Mouse (Mus musculus): ENCODE results near the gene Gm1043.

The Gm1043 gene

DNA sequence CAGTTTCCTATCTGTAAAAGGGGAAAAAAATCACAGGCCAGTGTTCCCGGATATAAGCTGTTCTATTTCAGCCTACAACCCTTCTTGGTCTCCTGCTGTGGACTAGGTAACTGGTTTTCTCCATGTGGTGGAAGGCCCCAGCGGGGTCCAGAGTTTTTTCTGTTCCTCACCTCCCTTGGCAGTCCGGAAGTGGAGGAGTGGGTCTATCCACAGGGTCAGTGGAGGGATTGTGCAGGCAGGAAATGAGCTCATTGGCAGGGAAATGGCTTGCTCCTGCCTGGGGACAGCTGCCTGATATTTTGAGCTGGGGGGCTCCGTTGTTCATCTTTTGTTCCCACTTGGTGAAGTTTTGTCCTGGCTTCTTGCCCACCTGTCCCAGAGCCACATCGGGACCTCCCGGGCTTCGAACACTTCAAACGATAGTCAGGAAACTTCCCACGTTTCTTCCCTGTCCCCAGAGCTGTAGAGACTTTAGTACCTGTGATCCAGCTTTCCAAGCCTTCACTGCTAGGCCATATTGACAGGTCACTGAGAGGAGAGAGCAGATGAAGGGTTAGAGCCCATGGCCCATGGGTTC is 159.6 kb downstream of the Gm1043 start:
- no peak for DNase-seq (ENCODE audit: low spot score)

DNA sequence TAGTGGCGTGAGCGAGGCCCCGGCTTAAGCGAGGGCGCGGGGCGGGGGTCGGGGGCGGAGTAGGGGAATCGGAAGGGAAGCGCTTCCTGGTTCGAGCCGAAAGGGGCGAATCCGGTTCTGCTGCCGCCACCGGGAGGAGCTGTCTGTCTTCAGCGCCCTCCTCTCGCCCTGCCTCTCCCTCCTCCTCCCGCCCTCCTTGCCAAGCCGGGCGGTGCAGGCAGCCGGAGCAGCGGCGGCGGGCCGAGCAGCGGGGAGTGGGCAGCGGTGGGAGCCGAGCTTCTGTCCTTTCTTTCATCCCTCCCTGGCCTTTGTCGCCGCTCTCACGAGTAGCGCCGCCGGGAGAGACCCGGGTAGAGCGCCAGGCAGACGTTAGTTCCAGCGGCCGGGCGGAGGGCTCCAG is 160.5 kb downstream of the Gm1043 start:
- DNase-seq (ENCODE audit: low spot score): no peak

DNA sequence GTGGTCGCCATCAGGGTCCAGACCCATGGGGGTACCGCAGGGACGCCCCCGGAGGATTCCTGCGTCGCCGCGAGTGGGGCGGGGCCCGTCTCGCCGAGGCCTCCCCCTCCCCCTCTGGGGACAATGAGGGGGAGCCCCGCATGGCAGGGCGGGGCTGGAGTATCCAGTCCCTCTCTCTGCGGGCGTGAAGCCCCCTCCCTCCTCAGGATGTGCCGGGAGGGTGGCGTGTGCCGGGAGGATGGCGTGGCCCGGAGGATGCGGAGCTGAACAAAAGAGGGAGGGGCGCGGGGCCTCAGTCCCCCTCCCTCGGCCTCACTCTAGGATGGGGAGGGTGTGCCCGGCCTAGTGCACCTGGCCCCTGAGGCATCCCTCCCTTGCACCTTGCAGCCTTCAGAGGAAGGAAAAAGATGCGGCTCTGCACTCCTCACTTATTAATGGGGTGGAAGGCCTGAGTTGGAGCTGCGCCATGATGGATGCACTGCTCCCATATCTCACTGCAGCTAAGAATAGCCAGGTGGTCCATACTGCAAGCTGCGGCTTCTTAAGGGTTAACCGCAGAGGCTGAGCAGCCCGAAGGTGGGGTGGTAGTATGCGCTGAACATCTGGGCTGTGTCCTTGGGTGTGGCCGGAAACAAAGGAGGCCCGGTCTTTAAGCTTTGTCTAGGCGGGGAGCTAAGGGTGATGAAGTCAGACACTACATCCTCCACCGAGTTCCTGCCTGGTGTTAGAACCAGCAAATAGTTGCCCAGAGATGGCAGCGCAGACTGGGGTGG is 161.2 kb downstream of the Gm1043 start:
- no peak for DNase-seq (ENCODE audit: low spot score)

DNA sequence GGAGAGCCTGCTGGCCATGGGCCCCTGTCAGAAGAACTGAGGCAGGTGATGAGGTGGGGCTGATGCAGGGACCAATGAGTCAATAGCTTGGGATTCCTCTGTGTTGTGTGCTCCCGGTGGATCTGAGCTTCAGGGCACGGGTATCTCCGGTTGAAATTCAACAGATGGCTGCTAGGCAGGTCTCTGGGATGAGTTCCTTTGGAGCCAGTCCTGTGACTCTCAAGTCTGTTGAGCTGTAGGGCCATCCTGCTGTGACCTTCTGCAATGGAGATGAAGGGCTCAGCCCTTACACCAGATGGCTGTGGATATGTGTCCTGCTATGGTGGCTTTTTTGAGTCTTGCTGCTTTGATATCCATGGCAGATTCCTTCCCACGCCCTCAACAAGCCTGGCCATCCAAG is 162.3 kb downstream of the Gm1043 start:
- no peak for DNase-seq (ENCODE audit: low spot score)

DNA sequence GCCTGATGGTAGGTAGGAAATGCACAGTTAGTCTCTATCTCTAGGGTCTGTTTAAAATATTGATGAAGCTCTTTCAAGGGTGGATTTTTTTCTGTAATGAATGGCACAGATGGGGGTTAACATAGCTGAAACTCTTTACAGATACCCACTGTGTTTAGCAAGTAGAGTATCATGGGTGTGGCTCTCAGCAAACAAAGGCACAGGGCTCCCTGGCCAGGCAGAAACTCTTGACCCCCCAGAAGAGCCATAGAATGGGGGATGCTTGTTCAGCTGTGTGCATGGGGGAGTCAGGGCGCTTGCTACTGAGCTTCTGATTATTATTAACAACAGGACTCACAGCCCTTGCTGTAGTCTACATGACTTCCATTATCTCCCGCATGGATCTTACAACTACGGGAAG is 163.7 kb downstream of the Gm1043 start:
- DNase-seq (ENCODE audit: low spot score): no peak

DNA sequence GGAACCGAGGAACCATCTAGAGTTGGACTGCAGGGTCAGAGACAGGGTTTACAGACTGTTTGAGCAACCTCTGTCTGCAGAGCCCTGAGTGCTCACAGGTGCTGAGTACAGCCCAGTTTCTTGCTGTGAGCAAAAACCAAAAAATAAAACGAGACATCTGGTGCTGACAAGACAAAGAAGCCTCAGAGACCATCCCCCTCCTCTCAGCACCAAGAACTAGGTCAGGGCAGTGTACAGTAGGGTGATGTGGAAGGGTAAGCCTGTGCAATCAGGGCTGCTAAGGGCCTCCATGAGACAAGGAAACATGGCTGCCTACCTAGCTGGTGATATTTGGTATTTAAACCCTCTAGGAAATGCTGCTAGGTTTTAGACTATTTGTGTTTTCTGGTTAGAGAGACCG is 166.4 kb downstream of the Gm1043 start:
- no peak for DNase-seq (ENCODE audit: low spot score)

DNA sequence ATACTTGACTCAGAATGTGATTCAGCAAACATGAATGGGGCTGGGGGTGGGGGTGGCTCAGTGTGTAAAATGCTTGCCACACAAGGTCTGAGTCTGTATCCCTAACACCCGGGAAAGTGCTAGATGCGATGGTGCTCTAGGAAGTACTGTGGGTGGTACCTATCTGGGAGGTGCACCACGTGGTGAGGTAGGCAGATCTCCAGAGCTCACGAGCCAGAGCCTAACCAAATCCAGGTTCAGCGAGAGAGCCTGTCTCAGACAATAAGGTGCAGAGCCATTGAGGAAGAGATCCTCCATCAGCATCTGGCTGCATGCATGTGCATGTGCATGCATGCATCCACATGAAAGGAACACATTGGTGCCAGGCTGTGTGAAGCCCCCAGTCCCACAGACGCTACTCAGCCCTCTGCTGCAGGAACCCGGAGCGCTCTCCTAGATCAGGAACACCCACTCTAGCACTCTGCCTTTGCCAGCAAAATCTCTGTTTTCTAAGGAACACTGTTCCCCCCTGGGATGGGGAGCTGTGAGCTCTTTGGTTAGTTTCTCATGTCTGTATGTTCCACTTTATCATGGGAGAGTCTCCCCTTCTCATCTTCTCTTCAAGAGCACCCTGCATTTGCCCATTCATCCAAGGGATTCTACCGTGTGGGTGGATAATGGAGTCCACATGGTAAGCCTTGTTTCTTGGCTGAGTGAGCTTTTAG is 167.1 kb downstream of the Gm1043 start:
- DNase-seq (ENCODE audit: low spot score): no peak

DNA sequence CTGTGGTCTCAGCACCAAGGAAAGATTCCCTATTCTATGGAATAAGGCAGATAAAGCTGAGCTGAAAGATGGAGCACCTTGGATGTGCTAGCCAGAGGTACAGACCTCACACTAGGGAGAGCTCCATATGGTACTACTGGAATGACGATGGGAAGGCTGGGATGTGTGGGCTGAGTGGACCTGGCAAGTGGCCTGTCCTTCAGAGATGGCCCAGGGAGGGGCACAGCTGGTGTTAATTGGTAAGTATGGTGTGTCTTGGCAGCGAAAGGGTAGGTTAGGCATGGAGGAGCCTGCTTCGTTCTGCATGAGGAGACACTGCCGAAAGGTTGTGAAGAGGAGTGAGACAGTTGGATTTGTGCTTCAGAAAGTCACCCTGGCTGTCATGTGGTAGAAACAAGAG is 169.4 kb downstream of the Gm1043 start:
- DNase-seq (ENCODE audit: low spot score): no peak

DNA sequence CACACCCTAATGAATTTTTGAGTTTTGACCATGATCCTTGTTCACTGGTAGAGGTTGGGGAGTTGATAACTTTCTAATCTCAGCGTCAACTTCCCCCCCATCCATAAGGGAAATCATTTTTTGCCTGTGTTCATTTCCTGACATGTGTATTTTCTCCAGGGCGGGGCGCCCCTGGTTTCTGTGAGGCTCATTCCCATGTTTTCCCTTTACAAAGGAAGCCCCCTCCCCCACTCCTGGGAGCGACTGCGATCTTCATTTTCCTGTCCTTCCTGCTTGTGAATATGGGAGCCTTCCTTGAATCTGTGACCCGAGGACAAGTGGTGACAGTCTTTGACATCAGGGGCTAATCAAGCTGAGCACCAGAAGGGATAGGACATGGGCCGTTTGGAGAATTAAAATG is 171.7 kb downstream of the Gm1043 start:
- no peak for DNase-seq (ENCODE audit: low spot score)

DNA sequence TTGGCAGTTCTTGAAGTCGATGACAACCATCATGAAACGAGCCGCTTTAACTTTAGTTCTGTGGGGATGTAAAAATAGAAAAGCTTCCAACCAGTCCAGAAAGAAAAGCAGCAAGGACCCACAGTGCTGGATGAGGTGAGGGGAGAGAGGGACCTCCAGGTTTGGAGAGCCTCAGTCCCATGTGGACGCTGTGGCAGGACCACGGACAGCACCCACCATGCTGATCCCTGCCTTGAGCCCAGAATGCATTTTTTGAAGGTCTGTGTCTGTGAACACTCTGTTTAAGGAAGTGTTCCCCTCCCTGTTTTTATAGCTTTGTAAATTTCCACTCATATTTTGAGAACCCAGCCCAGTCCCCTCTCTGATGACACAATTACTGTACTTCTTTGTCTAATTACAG is 172.1 kb downstream of the Gm1043 start:
- DNase-seq (ENCODE audit: low spot score): no peak

DNA sequence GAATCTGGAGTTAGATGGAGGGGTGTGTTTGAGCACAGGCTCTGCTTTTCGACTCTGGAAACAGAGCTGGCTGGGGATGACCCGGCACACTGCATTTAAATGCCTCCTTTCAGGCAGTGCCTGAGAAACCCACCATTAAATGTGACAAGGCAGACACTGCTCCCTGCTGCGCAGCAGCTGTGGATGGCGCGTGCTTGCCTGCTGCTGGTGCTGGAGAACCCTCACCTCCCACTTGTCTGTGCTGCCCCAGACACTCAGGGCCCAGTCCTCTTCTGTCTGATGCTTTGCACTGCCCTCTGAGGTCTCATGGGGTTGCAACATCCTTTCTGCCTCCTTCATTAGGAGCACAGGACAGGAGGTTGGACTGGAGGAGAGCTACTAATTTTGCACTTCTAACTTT is 176.6 kb downstream of the Gm1043 start:
- no peak for DNase-seq (ENCODE audit: low spot score)

DNA sequence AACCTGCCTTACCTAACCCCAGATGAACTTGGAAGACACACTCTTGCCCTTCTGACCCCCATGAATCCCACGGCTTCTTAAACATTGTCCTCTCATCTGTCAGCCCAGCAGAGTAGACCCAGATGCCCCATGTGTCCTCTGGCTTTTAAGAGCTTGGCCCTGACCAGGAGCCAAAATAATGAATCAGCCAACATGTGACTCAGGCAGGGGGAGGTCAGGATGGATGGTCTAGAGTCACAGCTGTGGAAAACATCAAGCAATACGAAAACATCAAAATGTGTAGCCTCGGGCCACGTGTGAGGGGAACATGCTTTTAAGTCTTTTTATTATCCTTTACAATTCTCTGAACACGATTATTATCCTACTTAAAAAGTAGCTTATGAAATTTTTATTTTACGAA is 178.6 kb downstream of the Gm1043 start:
- DNase-seq (ENCODE audit: low spot score): no peak
